Mouse (Mus musculus) kidney, embryonic 14.5 days (tissue): Measurements from ENCODE around the gene Olfr376. TPM values are rescaled to one million over a fixed set of nuclear protein-coding genes. Genes with fewer than 3 reads are reported as not detected.
A peak's percentile ranks its signal among the peaks of the same experiment; 100 is the strongest.

Experiments used
- ATAC-seq: fragments of 200-750 bp; cut with Nextera tagmentation; 2 replicates; pipeline ENCODE4 v1.8.0; 2017; ENCODE audit warnings: moderate number of reproducible peaks, mild to moderate bottlenecking, moderate TSS enrichment, moderate library complexity; ENCODE audit not compliant: low FRiP score, low TSS enrichment
- H3K27ac ChIP-seq: fragments of 300-500 bp; sonication (generic); 2 replicates; pipeline ENCODE4 v1.5.1; 2014; ENCODE audit warnings: low read depth, mild to moderate bottlenecking, low read length, moderate library complexity, mixed read lengths
- H3K27me3 ChIP-seq: fragments of 300-500 bp; sonication (generic); 2 replicates; pipeline ENCODE4 v1.6.1; 2014; ENCODE audit warnings: mild to moderate bottlenecking, low read length; ENCODE audit not compliant: control insufficient read depth, insufficient read depth
- H3K36me3 ChIP-seq: fragments of 300-500 bp; sonication (generic); 2 replicates; pipeline ENCODE4 v1.6.1; 2014; ENCODE audit warnings: low read length, mixed read lengths; ENCODE audit not compliant: control insufficient read depth, insufficient read depth
- H3K4me1 ChIP-seq: fragments of 300-500 bp; sonication (generic); 2 replicates; pipeline ENCODE4 v1.6.1; 2014; ENCODE audit warnings: low read length, mixed read lengths; ENCODE audit not compliant: control insufficient read depth, insufficient read depth
- H3K4me2 ChIP-seq: fragments of 300-500 bp; sonication (generic); replicated peaks from 2 replicates; pipeline ENCODE4 v1.6.1; 2014; ENCODE audit warnings: low read depth, mild to moderate bottlenecking, low read length
- H3K4me3 ChIP-seq: fragments of 300-500 bp; sonication (generic); 2 replicates; pipeline ENCODE4 v1.5.1; 2014; ENCODE audit warnings: mild to moderate bottlenecking, low read length
- H3K9ac ChIP-seq: fragments of 300-500 bp; sonication (generic); 2 replicates; pipeline ENCODE4 v1.6.1; 2014; ENCODE audit warnings: low read depth, mild to moderate bottlenecking, low read length, moderate library complexity
- H3K9me3 ChIP-seq: fragments of 300-500 bp; sonication (generic); 2 replicates; pipeline ENCODE4 v1.6.1; 2016; ENCODE audit warnings: low read length; ENCODE audit not compliant: control insufficient read depth
- WGBS: fragments of 180-500 bp; shearing (Covaris S2); extraction: QIAGEN DNeasy Blood & Tissue Kit; methylation state at CpG from one replicate; pipeline ENCODE4 v1.1.7; 2014; 5-methylcytosine and 5-hydroxymethylcytosine counted together
- polyA plus RNA-seq: library from polyadenylated mRNA; unstranded; fragments of >200 nt; fragmentation: Nextera tagmentation; extraction: Ambion mirVana; gene quantifications from 2 replicates; pipeline ENCODE4 v1.2.1, GENCODE M21; 2014

Gene Olfr376
- not detected in 2 replicates for polyA plus RNA-seq

DNA sequence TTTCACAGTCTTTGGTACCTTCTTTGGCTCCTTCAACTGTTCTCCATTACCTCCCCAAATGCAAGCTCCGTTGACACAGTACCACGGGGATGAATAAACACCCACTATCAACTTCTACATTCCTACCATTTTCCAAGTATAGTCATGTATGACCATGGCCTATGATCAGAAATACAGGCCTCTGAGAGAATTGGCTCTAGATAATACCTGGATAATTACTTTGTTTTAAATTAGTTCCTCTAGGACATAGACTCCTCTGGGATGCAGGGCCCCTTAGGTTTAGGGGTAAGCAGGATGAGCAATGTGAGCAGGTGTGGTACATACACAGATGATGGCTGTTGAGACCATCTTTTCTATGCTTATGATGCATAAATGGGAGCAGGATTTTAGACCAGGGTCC lies at the start of gene Olfr376:
Olfr376 (plus strand) TSS at position 301 of the 400 bp plus-strand sequence.
- H3K27me3 ChIP-seq = no peaks in the 10 kb centered on the region
- H3K27ac ChIP-seq = no peak within 1 kb of the TSS
- no peaks in the 10 kb centered on the region for H3K36me3 ChIP-seq
- H3K4me1 ChIP-seq = no peaks in the 10 kb centered on the region
- ATAC-seq = no peak
- no peak within 1 kb of the TSS for H3K4me2 ChIP-seq
- H3K4me3 ChIP-seq = no peak within 1 kb of the TSS
- WGBS = 87% methylated on average over 2 of the region's 2 CpGs
- no peak within 1 kb of the TSS for H3K9ac ChIP-seq
- H3K9me3 ChIP-seq = no peaks in the 10 kb centered on the region

- H3K27me3 ChIP-seq = no peaks in the 10 kb centered on the region
- no peaks in the 10 kb centered on the region for H3K36me3 ChIP-seq
- no peak overlapping the region for H3K4me2 ChIP-seq
- no peak overlapping the region for H3K9ac ChIP-seq
- no peaks in the 10 kb centered on the region for H3K9me3 ChIP-seq
- no peak overlapping the region for H3K27ac ChIP-seq
- 66% methylated on average over 9 of the region's 9 CpGs for WGBS
- H3K4me1 ChIP-seq = no peaks in the 10 kb centered on the region
- no peak overlapping the region for H3K4me3 ChIP-seq
- ATAC-seq = no peak
Observed at GRCm38 (mm10) chr11:73323906-73324830, 46.9 kb upstream of the Olfr376 start.

GRCm38 (mm10) chr11:73326485-73326886 lies 44.6 kb upstream of the Olfr376 start:
- 13% methylated on average over 12 of the region's 12 CpGs for WGBS
- Histone ChIP-seq H3K4me1 (no peaks in the 10 kb centered on the region), H3K36me3 (no peaks in the 10 kb centered on the region), H3K27me3 (no peaks in the 10 kb centered on the region), H3K4me3 (no peak overlapping the region; the same call in 1 of the 2 replicates), H3K27ac (0 out of 2 replicates have a peak overlapping the region, but pooled peaks have one; percentile 14), H3K9ac (no peak overlapping the region), H3K4me2 (peak overlapping the region; percentile 30), H3K9me3 (no peaks in the 10 kb centered on the region)
- peak; percentile 60; the same call in 1 of the 2 replicates for ATAC-seq

DNA sequence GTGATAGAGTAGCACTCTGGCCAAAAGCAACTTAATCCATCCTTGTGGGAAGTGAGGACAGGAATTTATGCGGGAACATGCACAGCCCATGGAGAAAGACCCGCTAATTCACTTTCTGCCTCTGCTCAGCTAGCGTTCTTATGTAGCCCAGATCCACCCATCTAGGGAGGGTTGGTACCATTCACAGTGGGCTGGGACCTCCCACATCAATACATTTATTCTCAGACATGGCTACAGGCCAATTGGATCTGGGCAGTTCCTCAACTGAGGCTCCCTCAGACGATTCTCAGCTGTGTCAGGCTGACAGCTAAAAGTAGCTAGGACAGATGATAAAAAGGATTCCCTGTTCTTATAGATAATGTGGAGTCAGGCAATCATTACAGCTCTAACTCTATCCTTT lies 43.7 kb upstream of the Olfr376 start:
- H3K9ac ChIP-seq = no peak overlapping the region
- H3K4me2 ChIP-seq = no peak overlapping the region
- 66% methylated on average over 4 of the region's 4 CpGs for WGBS
- no peaks in the 10 kb centered on the region for H3K9me3 ChIP-seq
- H3K4me1 ChIP-seq = no peaks in the 10 kb centered on the region
- no peak overlapping the region for H3K4me3 ChIP-seq
- no peaks in the 10 kb centered on the region for H3K36me3 ChIP-seq
- no peaks in the 10 kb centered on the region for H3K27me3 ChIP-seq
- ATAC-seq = no peak
- no peak overlapping the region for H3K27ac ChIP-seq

- Histone ChIP-seq H3K9me3 (no peaks in the 10 kb centered on the region), H3K4me3 (no peak within 1 kb of the TSS), H3K27ac (no peak within 1 kb of the TSS), H3K27me3 (no peaks in the 10 kb centered on the region), H3K9ac (no peak within 1 kb of the TSS), H3K4me2 (no peak within 1 kb of the TSS), H3K36me3 (no peaks in the 10 kb centered on the region), H3K4me1 (no peaks in the 10 kb centered on the region)
- ATAC-seq = no peak
- 79% methylated on average over 27 of the region's 27 CpGs for WGBS
Observed at GRCm38 (mm10) chr11:73329442-73329841, 41.6 kb upstream of the Olfr376 start, which contains the start of the genes Aspa, Gm49340 and Spata22. Aspa (minus strand) TSS chr11:73329596. Gm49340 (plus strand) TSS chr11:73329741. Spata22 (plus strand) TSS chr11:73329741.

DNA sequence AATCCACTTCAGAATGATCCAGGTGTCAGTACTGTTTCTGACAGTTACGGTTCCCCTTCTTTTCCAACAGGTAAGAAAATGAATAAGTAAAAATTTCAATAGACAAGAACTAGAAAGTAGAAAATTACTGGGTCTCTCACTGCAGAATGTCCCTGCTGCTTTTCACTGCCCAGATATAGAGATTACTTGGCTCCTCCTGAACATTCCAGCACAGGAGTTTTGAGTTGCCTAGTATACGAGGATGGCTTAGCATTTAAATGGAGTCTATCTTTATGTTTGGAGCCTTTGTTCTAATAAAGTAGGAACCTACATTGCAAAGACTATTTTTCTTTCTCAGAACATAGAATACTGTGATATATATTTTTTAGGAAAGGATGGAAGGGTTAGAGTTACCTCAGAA lies 37.7 kb upstream of the Olfr376 start:
- Histone ChIP-seq H3K4me1 (no peaks in the 10 kb centered on the region), H3K9ac (no peak overlapping the region), H3K27me3 (no peaks in the 10 kb centered on the region), H3K27ac (no peak overlapping the region), H3K4me3 (no peak overlapping the region), H3K36me3 (no peaks in the 10 kb centered on the region), H3K9me3 (no peaks in the 10 kb centered on the region), H3K4me2 (no peak overlapping the region)
- WGBS = 76% methylated on average over 2 of the region's 2 CpGs
- ATAC-seq = no peak

- Histone ChIP-seq H3K4me2 (no peak overlapping the region), H3K27ac (no peak overlapping the region), H3K27me3 (no peaks in the 10 kb centered on the region), H3K9ac (no peak overlapping the region), H3K4me1 (no peaks in the 10 kb centered on the region), H3K4me3 (no peak overlapping the region), H3K36me3 (no peaks in the 10 kb centered on the region), H3K9me3 (no peaks in the 10 kb centered on the region)
- WGBS = 75% methylated on average over 4 of the region's 4 CpGs
- ATAC-seq = no peak
Observed at GRCm38 (mm10) chr11:73336919-73337318, 34.1 kb upstream of the Olfr376 start.

- H3K9ac ChIP-seq = no peak within 1 kb of the TSS
- WGBS = 50% methylated on average over 3 of the region's 3 CpGs
- no peak within 1 kb of the TSS for H3K4me3 ChIP-seq
- no peak within 1 kb of the TSS for H3K27ac ChIP-seq
- no peak for ATAC-seq
- no peaks in the 10 kb centered on the region for H3K36me3 ChIP-seq
- H3K4me1 ChIP-seq = no peaks in the 10 kb centered on the region
- no peak within 1 kb of the TSS for H3K4me2 ChIP-seq
- no peaks in the 10 kb centered on the region for H3K9me3 ChIP-seq
- H3K27me3 ChIP-seq = no peaks in the 10 kb centered on the region
Observed at GRCm38 (mm10) chr11:73350483-73350882, 20.6 kb upstream of the Olfr376 start, which contains the start of gene Olfr20. Olfr20 (plus strand) TSS chr11:73350783.

GRCm38 (mm10) chr11:73395374-73395773 lies 24.3 kb downstream of the Olfr376 start:
- ATAC-seq = no peak
- no peak overlapping the region for H3K4me2 ChIP-seq
- H3K27ac ChIP-seq = no peak overlapping the region
- no peak overlapping the region for H3K9ac ChIP-seq
- H3K4me1 ChIP-seq = no peaks in the 10 kb centered on the region
- no peak overlapping the region for H3K4me3 ChIP-seq
- H3K9me3 ChIP-seq = no peaks in the 10 kb centered on the region
- no peaks in the 10 kb centered on the region for H3K27me3 ChIP-seq
- 68% methylated on average over 4 of the region's 4 CpGs for WGBS
- no peaks in the 10 kb centered on the region for H3K36me3 ChIP-seq
